Mouse (Mus musculus): ENCODE results near the gene 1700016D06Rik. TPM values are rescaled to one million over a fixed set of nuclear protein-coding genes. Genes with fewer than 3 reads are reported as not detected.

Gene 1700016D06Rik
- total and polyA plus RNA-seq, 3 experiments: not detected

DNA sequence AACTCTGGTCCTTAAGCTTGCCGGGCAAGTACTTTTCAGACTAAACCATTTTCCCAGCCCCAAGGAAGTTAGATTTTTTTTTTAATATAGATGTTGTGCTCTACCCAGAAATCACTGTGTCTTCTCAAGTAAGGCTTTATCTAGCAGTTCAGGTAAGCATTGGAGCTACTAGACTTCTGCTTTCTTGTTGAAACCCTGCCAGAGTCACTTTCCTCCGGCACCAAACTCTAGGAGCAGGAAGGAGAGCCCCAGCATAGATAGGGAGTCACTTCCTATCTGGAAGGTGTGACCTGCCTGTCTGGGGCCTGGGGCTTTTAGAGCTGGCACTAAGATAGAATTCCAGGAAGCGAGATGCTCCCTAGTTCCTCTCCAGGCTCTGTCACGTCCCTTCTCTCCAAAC is 16.3 kb upstream of the 1700016D06Rik start:
- dilution Hi-C loops (cut with MboI; ENCODE audit: extremely low pct_ligation_motif_present, extremely low pct_unique_long_range_greater_than_20kb, low sequenced_read_pairs): no loop called here
- Histone ChIP-seq H3K4me3 (replicated peaks in 1 of 3; ENCODE audit: low read depth in 2 of 3, low read length in 2 of 3, poor library complexity in 1 of 3) (no peak overlapping the region), H3K27me3 (replicated peaks) (peaks cover 68% of the 10 kb centered on the region)

DNA sequence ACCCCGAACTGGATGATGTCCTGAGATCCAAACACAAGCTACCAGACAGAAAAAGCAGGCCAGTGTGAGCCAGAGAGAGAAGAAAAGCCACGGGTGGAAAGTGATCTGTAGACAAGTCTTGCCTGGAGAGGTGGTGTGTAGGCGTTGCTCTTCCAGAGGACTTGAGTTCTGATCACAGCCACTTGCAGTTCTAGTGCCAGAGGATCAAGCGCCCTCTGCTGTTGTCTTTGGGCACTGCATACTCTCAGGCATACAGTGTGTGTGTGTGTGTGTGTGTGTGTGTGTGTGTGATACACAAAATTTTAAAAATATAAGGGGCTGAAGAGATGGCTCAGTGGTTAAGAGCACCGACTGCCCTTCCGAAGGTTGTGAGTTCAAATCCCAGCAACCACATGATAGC is 11.4 kb upstream of the 1700016D06Rik start:
- no peak overlapping the region for H3K9ac ChIP-seq (ENCODE audit: insufficient read depth, low read depth)
- no peak overlapping the region for H3K4me2 ChIP-seq (ENCODE audit: insufficient read depth, low read depth, poor library complexity, severe bottlenecking)
- no peak overlapping the region for H3K27ac ChIP-seq (ENCODE audit: insufficient read depth, low read depth)
- DNase-seq (ENCODE audit: extremely low read depth): peak; percentile 26
- dilution Hi-C loops (cut with MboI; ENCODE audit: extremely low pct_ligation_motif_present, extremely low pct_unique_long_range_greater_than_20kb, low sequenced_read_pairs): no loop called here
- H3K4me1 ChIP-seq (ENCODE audit: control insufficient read depth in 1 of 2, insufficient read depth in 2 of 2): no peaks in the 10 kb centered on the region
- H3K27me3 ChIP-seq (replicated peaks): peaks cover 64% of the 10 kb centered on the region
- H3K4me3 ChIP-seq (replicated peaks in 1 of 3; ENCODE audit: low read depth in 2 of 3, low read length in 2 of 3, poor library complexity in 1 of 3): no peak overlapping the region
- H3K9me3 ChIP-seq (replicated peaks; ENCODE audit: low read length): peaks cover 2% of the 10 kb centered on the region
- H3K79me2 ChIP-seq (replicated peaks; ENCODE audit: control insufficient read depth, extremely low read depth, insufficient read depth, poor library complexity, severe bottlenecking): no peaks in the 10 kb centered on the region
- no peaks in the 10 kb centered on the region for H3K36me3 ChIP-seq (replicated peaks in 1 of 2; ENCODE audit: control insufficient read depth in 1 of 2, insufficient read depth in 1 of 2, low read length in 1 of 2)
- in situ Hi-C loops (cut with MboI; ENCODE audit: low pct_ligation_motif_present, low pct_unique_long_range_greater_than_20kb, low sequenced_read_pairs): no loop called here
- TF ChIP-seq ZC3H11A (IDR thresholded peaks at IDR 0.05; ENCODE audit: low read depth, low read length) (no peak), CHD2 (IDR thresholded peaks at IDR 0.05; ENCODE audit: low read length) (no peak), CTCF (conservative IDR thresholded peaks at IDR 0.05 in 1 of 2, IDR thresholded peaks at IDR 0.05 in 1 of 2; ENCODE audit: low read depth in 2 of 2, low read length in 2 of 2) (peak; percentile 32 to 58; a peak in 2 of 4 replicates), CHD1 (IDR thresholded peaks at IDR 0.05; ENCODE audit: low read depth, low read length) (no peak), ETS1 (conservative IDR thresholded peaks at IDR 0.05; ENCODE audit: low read depth, low read length) (no peak), E2F4 (IDR thresholded peaks at IDR 0.05; ENCODE audit: insufficient replicate concordance, low read depth, low read length) (no peak), UBTF (IDR thresholded peaks at IDR 0.05; ENCODE audit: low read depth, low read length) (no peak), SMC3 (IDR thresholded peaks at IDR 0.05; ENCODE audit: low read depth, low read length) (peak; percentile 19), MAFK (IDR thresholded peaks at IDR 0.05; ENCODE audit: insufficient replicate concordance, low read length) (no peak), ELF1 (IDR thresholded peaks at IDR 0.05; ENCODE audit: low read depth, low read length) (no peak)

More for the DNA sequence above, 16.3 kb upstream of the 1700016D06Rik start:
- no peak for DNase-seq (ENCODE audit: extremely low read depth)
- in situ Hi-C loops (cut with MboI; ENCODE audit: low pct_ligation_motif_present, low pct_unique_long_range_greater_than_20kb, low sequenced_read_pairs): no loop called here
- Histone ChIP-seq H3K4me2 (ENCODE audit: insufficient read depth, low read depth, poor library complexity, severe bottlenecking) (no peak overlapping the region), H3K9me3 (replicated peaks; ENCODE audit: low read length) (peaks cover under 1% of the 10 kb centered on the region), H3K27ac (ENCODE audit: insufficient read depth, low read depth) (no peak overlapping the region), H3K79me2 (replicated peaks; ENCODE audit: control insufficient read depth, extremely low read depth, insufficient read depth, poor library complexity, severe bottlenecking) (no peaks in the 10 kb centered on the region), H3K36me3 (replicated peaks in 1 of 2; ENCODE audit: control insufficient read depth in 1 of 2, insufficient read depth in 1 of 2, low read length in 1 of 2) (no peaks in the 10 kb centered on the region), H3K9ac (ENCODE audit: insufficient read depth, low read depth) (no peak overlapping the region), H3K4me1 (ENCODE audit: control insufficient read depth in 1 of 2, insufficient read depth in 2 of 2) (no peaks in the 10 kb centered on the region)
- TF ChIP-seq BHLHE40 (IDR thresholded peaks at IDR 0.05; ENCODE audit: low read depth, low read length) (no peak), MAX (IDR thresholded peaks at IDR 0.05; ENCODE audit: low read length) (no peak)

DNA sequence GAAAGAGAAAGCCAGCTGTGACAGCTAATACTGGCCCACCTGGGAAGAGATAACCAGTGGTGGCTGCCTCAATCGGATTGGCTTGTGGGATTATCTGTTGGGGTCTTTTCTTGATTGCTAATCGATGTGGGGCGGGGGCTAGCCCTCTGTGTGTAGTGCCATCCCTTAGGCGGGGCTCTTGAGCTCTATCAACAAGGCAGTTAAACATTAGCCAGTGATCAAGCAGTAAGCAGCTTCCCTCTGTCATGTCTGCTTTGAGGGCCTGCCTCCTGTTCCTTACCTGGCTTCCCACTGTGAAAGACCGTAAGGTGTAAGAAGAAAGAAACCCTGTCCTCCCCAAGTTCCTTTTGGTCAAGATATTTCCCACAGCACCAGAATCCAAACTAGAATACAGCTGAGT is 9.6 kb upstream of the 1700016D06Rik start:
- Histone ChIP-seq H3K9me3 (replicated peaks; ENCODE audit: low read length) (peaks cover 2% of the 10 kb centered on the region), H3K4me2 (ENCODE audit: insufficient read depth, low read depth, poor library complexity, severe bottlenecking) (no peak overlapping the region), H3K9ac (ENCODE audit: insufficient read depth, low read depth) (no peak overlapping the region), H3K4me3 (replicated peaks in 1 of 3; ENCODE audit: low read depth in 2 of 3, low read length in 2 of 3, poor library complexity in 1 of 3) (no peak overlapping the region), H3K79me2 (replicated peaks; ENCODE audit: control insufficient read depth, extremely low read depth, insufficient read depth, poor library complexity, severe bottlenecking) (no peaks in the 10 kb centered on the region), H3K27ac (ENCODE audit: insufficient read depth, low read depth) (no peak overlapping the region), H3K27me3 (replicated peaks) (peaks cover 64% of the 10 kb centered on the region), H3K36me3 (replicated peaks in 1 of 2; ENCODE audit: control insufficient read depth in 1 of 2, insufficient read depth in 1 of 2, low read length in 1 of 2) (no peaks in the 10 kb centered on the region), H3K4me1 (ENCODE audit: control insufficient read depth in 1 of 2, insufficient read depth in 2 of 2) (no peaks in the 10 kb centered on the region)
- DNase-seq (ENCODE audit: extremely low read depth): no peak
- dilution Hi-C loops (cut with MboI; ENCODE audit: extremely low pct_ligation_motif_present, extremely low pct_unique_long_range_greater_than_20kb, low sequenced_read_pairs): no loop called here
- TF ChIP-seq EP300 (IDR thresholded peaks at IDR 0.05; ENCODE audit: low read length): no peak
- TF ChIP-seq BHLHE40 (IDR thresholded peaks at IDR 0.05; ENCODE audit: low read depth, low read length): no peak
- no peak for TF ChIP-seq POLR2A (IDR thresholded peaks at IDR 0.05; ENCODE audit: low read depth, low read length)
- no peak for TF ChIP-seq NELFE (IDR thresholded peaks at IDR 0.05; ENCODE audit: low read depth, low read length)
- TF ChIP-seq GABPA (IDR thresholded peaks at IDR 0.05; ENCODE audit: insufficient replicate concordance, low read depth, low read length): no peak
- no peak for TF ChIP-seq ETS1 (conservative IDR thresholded peaks at IDR 0.05; ENCODE audit: low read depth, low read length)
- TF ChIP-seq JUND (conservative IDR thresholded peaks at IDR 0.05; ENCODE audit: low read depth, low read length): no peak
- TF ChIP-seq UBTF (IDR thresholded peaks at IDR 0.05; ENCODE audit: low read depth, low read length): no peak
- no peak for TF ChIP-seq MAFK (IDR thresholded peaks at IDR 0.05; ENCODE audit: insufficient replicate concordance, low read length)
- no peak for TF ChIP-seq NRF1 (IDR thresholded peaks at IDR 0.05; ENCODE audit: low read depth, low read length)
- no peak for TF ChIP-seq ZNF384 (IDR thresholded peaks at IDR 0.05; ENCODE audit: low read depth, low read length)
- in situ Hi-C loops (cut with MboI; ENCODE audit: low pct_ligation_motif_present, low pct_unique_long_range_greater_than_20kb, low sequenced_read_pairs): no loop called here
